Mouse (Mus musculus) spleen, postnatal 14 days (tissue): ENCODE results near the gene Eef1akmt3.
A peak's percentile ranks its signal among the peaks of the same experiment; 100 is the strongest.
"Not testable (repeated sequence)": the region's sequence is repeated elsewhere in the genome, so short reads cannot be mapped to it uniquely, and the experiment has no call there.

Experiments
- DNase-seq, 2 experiments: peaks; one replicate each; pipeline ENCODE4 v3.0.0; 2021 to 2022; ENCODE audit warnings: low spot score in 2 of 2

Gene Eef1akmt3

DNA sequence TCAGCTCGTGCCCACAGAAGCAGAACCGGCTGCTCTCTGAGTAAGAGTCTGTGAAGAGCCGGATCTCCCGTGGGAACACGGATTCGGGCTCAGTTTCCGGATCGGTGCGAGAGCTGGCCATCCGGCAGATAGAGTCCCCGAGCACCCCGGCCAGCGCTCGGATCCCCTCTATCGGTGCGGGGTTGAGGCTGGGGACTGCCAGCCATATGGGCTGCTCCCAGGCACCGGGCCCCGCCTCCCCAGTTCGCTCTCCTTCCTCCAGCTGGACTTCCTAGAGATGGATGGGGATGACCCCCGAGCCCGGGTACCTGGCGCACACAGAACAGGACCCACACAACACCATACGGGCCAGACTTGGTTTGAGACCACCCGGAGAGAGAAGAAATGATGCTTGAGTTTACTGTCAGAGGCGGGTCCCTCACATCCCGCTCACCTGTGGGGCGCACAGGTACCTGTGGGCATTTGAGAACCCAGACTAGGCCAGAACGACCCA lies at the start of gene Eef1akmt3, which contains the start of gene Mettl1:
Eef1akmt3 (minus strand) TSS at position 240 of the 493 bp plus-strand sequence.
Mettl1 (plus strand) TSS at position 141 of the 493 bp plus-strand sequence.
- no peak for DNase-seq

DNA sequence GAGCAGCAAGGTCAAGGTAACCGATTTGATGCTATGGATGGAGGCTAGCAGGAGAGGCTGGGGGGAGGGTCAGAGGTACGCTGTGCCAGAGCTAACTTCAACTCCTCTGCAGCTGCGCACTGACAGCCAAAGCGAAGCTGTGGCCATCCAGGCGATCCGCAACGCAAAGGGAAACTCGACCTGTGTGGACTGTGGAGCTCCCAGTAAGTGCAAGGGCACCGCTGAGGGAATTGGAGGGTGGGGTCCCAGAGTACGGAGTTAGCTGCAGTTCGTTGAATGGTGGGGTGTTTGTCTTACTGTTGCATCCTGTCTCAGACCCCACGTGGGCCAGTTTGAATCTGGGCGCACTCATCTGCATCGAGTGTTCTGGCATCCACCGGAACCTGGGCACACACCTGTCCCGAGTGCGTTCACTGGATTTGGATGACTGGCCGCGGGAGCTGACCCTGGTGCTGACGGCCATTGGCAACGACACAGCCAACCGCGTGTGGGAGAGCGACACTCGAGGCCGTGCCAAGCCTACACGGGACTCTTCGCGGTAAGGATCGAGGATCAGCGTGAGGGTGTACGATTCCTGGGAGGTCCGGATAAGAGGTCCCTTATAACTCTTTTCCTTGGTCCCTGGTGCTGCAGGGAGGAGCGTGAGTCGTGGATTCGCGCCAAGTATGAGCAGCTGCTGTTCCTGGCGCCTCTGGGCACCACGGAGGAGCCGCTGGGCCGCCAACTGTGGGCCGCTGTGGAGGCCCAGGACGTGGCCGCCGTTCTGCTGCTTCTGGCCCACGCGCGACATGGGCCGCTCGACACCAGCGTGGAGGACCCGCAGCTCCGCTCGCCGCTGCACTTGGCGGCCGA lies 49.5 kb upstream of the Eef1akmt3 start:
- DNase-seq: no peak

DNA sequence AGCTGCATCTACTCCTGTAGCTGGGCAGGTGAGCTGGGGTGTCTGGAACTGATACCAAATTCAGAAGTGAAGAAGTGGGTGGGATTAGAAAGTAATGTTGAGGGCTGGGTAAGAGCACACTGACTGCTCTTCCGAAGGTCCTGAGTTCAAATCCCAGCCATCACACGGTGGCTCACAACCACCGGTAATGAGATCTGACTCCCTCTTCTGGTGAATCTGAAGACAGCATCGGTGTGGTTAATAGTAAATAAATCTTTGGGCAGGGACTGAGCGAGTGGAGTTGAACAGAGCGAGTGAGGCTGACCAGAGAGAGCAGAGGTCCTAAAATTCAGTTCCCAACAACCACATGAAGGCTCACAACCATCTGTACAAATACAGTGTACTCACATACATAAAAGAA lies 44.3 kb upstream of the Eef1akmt3 start:
- DNase-seq: no peak

DNA sequence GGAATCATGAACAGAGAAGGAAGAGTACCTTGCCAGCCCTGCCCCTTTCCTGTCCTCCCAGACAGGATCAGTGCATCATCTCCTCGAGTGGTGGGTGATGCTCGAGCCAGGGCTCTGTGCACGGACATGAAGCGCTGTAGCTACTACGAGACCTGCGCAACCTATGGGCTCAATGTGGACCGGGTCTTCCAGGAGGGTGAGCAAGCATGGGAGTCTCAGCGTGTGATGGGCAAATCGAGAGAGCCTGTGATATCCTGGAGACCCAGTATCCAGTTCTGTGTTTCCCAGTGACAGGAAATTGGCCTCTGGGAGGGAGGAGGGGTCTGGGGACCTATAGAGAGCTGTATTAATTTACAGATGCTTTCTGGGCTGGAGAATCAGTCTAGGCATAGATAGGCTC lies 43.7 kb upstream of the Eef1akmt3 start:
- DNase-seq: no peak

DNA sequence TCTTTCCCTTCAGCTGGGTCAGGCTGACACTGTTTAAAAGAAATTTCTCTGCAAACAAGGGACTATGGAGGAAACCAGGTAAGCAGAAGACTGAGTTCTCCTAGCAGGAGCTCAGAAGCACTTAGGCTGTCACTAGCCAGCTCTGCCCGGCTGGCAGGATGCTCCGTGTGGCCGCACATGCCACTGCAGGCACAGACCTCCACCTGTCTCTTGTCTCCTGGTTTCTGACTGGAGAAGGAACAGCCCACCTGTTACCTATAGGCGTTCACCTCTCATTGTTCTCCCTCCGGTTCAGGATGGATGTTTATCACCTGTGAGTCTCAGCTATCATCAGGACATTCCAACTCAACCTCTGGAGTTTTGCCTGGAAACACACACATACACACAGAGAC lies 42.6 kb upstream of the Eef1akmt3 start:
- DNase-seq: no peak

DNA sequence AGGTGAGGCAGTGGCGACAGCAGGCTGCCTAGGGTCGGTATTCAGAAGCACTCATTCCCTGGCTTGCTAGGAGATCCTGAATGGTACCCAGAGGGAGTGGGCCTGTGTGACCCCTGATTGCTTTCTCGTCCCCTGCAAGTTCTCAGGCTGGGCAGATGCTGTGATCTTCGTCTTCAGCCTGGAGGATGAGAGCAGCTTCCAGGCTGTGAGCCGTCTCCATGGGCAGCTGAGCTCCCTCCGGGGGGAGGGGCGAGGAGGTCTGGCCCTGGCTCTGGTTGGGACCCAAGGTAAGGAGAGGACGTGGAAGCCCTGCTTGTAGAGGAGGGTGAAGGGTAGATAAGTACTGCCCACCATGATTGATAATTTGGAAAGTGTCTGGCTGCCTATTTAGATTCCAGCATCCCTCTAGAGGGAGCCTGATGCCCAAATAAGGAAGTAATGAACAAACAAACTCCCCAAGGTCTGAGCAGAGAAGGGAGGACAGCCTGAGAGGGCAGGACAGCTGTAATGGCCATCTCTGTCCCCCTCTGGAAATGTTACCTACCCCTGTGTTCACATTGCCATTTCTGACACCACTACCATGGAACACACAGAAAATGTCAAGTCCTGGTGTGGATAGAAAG lies 42.1 kb upstream of the Eef1akmt3 start:
- no peak for DNase-seq

DNA sequence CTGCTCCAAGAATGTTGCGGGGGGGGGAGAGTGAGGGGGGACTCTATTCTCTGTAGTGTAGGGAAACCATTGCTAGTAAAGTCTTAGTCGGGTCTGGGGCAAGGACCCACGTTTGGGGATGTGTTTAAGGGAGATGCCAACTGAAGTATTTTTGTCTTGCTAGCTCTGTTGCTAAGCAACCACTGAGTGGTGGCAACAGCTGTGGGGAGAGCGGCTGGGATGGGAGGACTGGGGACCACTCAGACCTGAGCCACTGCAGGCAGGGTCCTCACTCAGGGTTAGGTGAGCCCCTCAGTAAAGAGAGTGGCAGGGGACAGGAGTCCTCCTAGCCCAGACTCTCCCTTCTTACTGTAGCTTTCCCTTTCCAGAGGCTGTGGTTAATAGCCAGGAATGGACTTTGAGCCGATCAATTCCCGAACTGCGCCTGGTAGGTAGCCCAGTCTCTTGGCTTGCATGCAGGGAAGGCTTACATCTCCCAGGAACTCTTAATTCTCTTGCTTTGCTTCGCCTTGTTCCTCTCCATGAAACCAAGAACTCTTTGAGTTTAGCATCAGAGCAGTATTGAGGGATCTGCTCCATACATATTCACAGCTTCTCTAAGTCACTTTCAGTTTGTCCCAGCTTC lies 40.8 kb upstream of the Eef1akmt3 start:
- no peak for DNase-seq

DNA sequence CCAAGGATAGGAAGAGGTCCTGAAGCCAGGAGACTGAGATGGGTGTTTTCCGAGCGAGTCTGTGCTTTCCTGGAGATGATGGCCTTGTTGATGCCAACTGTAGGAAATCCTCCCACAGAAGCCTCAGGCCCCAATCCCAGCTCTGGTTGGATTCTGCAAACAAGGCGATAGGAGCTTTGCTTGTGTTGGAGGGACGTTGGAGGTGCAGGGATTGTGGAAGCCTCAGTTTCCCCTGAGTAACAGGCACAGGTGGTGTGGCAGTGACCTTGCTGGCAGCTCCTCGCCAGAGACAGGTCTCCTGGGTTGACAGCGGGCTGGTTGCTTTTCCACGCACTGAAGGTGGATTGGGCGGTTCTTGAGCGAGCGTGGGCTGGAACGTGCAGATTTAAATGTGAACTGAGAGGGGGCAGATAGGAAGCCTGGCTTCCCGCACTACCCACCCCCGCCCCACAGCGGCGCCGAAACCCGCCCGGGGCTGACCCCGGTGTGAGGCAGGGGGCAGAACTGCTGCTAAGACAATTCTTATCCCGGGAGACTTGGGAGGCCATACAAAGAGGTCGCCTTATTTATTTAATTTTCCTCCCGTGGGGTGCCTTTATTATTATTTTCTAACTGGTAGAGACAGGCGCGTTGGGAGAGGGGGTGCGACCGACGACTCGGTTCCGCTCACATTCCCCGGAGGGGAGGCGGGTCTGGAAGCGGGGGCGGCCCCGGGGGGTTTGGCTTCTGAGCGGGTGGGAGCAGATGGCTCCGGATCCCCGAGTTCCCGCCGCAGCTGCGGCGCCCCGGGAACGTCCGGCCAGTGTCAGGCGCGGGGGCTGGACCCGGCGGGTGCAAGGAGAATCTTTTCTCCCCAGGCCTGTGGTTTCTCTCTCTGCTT lies 39.8 kb upstream of the Eef1akmt3 start:
- no peak for DNase-seq

DNA sequence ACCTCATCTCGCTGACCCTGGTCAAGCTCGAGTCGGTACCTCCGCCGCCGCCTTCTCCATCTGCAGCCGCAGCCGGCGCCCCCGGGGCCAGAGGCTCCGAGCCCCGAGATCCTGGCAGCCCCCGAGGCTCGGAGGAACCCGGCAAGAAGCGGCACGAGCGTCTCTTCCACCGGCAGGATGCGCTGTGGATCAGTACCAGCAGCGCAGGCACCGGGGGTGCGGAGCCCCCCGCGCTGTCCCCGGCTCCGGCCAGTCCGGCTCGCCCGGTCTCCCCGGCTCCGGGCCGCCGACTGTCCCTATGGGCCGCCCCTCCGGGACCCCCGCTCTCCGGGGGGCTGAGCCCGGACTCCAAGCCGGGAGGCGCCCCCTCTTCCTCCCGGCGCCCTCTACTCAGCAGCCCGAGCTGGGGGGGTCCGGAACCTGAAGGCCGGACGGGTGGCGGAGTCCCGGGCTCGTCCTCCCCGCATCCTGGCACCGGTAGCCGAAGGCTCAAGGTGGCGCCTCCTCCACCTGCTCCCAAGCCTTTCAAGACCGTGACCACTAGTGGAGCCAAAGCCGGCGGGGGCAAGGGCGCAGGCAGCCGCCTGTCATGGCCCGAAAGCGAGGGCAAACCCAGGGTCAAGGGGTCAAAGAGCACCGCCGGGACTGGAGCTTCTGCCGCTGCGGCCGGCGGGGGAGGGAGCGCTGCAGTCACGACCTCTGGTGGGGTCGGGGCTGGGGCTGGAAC lies 38.5 kb upstream of the Eef1akmt3 start:
- DNase-seq: no peak

DNA sequence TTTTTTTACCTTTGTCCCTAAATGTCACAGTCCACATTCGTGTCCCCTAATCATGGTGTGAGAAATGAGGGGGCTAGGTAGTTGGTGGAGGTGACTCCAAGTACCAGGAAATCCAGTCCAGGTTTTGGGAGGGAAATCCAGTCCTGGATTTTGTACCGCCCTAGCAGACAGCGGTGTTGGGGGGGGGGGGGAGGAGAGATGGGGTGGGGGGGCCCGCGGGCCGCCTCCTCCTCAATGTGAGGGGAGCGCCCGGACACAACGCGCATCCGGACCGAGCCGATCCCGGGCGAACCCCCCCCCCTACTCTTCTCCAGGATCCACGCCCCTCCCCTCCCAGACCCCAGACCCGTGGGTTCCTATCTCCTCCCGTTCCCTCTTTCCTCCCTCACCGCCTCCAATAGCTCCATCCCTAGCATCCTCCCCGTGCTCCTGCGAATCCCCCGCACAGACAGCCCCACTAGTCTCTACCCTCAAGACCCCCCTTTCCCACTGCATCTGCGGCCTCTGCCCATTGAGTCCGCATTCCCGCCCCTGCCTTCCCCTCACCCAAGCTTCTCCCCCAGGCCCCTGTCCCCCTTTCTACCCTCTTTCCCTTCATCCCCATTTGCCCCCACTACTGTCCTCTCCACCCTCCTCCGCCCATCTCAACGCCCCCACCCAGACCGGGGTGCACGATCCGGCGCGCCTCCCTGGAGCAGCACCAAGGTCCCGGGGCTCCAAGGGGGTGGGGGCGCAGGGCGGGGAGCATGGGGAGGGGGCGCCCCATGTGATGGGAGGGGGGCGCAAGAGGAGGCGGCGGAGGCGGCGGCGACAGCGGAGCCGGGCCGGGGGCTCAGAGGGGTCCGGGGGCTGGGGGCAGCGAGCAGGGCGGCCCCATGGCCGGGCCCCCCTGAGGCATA lies 37.6 kb upstream of the Eef1akmt3 start:
- no peak for DNase-seq

DNA sequence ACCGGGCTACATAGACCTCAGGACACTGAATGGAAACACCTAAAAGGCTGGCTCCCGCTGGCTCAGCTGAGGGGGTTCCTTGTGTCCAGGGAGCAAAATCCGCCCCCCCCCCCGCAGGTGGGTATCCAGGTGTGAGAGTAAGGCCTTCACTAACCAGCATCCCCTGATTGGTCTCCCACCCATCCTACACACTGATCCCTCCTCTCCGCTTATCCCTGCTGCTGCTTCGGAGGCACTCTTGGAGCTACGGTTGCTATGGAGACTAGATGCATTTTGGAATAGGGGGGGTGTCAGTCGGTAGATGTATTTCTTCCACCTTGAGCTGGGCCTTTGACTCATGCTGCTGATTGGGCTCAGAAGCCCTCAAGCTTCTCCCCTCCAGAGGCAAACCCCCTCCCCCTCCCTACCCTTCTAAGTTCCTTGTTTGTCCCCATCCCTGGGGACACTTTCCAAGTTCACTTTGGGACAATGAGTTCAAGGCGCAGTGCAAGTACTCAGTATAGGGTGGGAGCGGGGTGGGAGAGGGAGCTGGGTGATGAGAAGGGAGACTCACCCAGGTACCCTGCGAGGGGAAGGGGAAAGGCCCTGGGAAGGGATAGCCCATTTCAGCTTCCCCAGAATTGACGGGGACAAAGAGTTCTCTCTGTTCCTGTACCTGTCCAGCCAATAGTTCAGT lies 36.8 kb upstream of the Eef1akmt3 start:
- DNase-seq: no peak

DNA sequence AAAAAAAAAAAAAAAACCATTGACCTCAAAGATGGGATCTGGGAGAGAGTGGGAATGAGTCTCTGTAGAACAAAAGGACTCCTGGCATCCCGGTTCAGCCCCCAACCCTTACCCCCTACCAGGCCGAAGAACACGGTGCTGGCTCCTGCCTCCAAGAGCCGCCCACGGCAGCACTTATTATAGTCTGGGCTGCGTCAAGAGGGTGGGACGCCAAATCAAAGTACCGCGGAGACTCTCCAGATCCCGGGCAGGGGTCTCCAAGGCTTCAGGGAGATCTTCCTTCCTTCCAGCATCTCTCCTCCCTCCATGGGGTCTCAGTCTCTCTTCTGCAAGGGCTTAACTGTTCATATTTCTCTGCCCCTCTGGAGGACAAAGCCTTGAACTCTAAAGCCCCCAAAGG lies 36.2 kb upstream of the Eef1akmt3 start:
- DNase-seq: no peak

DNA sequence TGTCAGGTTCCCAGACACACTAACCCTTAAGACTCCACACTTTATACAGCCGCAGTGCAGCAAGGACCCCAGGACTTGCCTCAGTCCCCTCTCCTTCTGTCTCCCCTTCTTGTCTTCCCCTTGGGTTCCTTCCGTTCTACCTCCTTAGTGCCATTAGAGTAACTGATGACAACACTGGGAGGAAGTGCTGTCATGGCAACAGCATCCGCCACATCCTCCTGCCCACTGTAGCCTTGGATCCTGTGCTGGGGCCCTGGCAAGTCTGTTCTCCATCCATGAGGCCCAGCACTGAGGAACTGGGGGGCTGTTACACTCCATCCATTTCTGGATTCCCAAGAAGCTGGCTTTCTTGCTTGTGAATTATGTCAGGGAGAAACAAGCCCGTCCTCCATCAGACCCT lies 34.8 kb upstream of the Eef1akmt3 start:
- DNase-seq: no peak

DNA sequence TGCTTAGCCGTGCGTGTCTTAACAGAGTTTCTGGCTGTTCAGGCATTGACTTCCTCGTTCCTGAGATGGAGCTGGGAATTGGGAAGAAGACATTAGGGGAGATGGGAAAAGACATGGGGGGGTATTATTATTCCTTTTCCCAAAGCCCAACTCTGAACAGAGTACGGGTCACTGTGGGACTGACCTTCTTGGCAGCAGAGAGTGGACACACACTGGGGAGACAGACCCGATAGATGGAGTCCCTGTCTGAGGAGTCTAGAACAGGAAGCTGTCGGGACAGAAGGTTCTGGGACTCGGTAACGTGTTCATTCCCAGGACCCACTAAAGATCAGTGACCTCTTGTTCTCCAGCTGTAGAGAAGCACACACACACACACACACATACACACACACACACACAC lies 34.3 kb upstream of the Eef1akmt3 start:
- DNase-seq: no peak

DNA sequence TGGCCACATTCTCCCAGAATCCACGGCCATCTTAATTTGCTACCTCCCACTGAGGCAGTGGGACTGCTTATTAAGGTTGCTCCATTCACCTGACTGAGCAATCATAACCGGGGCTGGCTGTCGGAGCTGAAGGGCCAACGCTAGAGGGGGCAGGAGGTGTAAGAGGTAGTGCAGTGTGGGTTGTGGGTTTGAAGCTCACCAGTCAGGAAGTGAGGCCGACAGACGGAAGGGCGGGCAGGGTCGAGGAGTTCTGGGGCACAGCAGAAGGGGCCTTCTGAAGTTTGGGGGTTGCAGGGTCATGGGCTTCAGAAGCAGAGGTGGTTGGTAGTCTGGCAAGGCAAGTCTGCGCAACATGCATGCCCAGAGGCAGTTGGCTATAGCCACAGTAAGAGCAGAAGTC lies 33.8 kb upstream of the Eef1akmt3 start, which contains the start of gene Agap2:
Agap2 (plus strand) TSS at position 205 of the 400 bp plus-strand sequence.
- DNase-seq: peak; percentile 58 to 63

DNA sequence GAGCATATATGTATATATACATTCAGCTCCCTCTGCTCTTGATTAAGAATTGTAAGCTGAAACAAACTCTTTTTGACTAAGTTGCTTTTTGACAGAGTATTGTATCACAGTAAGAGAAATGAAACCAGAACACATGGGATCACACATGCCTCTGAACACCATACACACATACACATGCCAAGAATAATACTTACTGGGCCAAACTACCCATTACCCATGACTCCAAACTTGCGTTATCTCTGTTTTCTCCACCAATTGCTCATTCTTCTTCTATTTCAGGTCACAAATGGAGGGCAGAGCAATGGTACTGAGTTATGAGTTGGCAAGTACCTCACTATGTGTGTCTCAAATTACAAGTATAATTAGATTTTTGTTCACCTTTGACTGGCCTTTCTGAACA lies 32.7 kb upstream of the Eef1akmt3 start:
- DNase-seq: no peak

DNA sequence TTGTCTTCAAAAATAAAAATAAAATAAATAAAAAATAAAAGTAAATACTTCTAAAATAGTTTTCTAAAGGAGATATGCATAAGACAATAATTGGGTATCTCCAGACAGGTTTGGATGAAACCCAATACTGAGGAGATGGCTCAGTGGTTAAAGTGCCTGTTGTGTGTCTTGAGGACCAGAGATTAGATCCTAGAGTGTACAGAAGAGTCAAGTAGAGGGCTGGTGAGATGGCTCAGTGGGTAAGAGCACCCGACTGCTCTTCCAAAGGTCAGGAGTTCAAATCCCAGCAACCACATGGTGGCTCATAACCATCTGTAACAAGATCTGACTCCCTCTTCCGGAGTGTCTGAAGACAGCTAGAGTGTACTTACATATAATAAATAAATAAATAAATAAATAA lies 31.7 kb upstream of the Eef1akmt3 start:
- DNase-seq: not testable (repeated sequence)

DNA sequence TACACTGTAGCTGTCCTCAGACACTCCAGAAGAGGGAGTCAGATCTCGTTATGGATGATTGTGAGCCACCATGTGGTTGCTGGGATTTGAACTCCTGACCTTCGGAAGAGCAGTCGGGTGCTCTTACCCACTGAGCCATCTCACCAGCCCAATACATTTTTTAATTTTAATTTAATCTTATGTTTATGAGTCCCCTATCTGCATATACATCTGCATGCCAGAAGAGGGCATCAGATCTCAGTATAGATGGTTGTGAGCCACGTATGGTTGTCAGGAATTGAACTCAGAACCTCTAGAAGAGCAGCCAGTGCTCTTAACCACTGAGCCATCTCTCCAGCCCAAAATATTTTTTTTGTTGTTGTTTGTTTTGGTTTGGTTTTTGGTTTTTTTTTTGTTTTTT lies 31.0 kb upstream of the Eef1akmt3 start:
- not testable (repeated sequence) for DNase-seq

DNA sequence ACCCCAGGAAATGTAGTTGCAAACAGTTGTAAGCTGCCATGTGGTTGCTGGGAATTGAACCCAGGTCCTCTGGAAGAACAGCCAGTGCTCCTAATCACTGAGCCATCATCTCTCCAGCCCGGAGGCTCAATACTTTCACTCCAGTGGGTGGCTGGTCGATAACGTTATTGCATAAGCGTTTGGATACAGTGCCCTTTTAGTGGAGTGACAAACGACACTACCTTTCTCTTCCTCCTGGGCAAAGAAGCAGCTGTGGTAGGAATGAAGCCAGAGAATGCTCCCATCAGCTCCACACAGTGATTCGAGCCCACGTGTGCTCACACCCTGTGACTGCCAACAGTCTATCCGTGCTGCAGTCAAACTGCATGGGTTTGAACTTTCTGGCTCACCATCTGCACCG lies 29.9 kb upstream of the Eef1akmt3 start:
- no peak for DNase-seq
